Mouse (Mus musculus) cerebellum, adult 18-20 months (tissue): ENCODE measurements at regions not wholly inside any gene's neighbourhood (a gene's known extent, or its start where the extent isn't known, plus 50 kb on each side); places are given as distances from the start of the nearest gene placed in this dataset.

Experiments
- DNase-seq, 2 experiments: peaks; one replicate each; pipeline ENCODE4 v3.0.0; 2021

- no peak for DNase-seq
Observed at GRCm38 (mm10) chr8:10905761-10906160, 102.5 kb downstream of the Irs2 start.

GRCm38 (mm10) chr8:10903957-10904356, 104.3 kb downstream of the Irs2 start:
- no peak for DNase-seq

GRCm38 (mm10) chr8:10901954-10902353, 106.3 kb downstream of the Irs2 start:
- no peak for DNase-seq

GRCm38 (mm10) chr8:10901014-10901413, 107.2 kb downstream of the Irs2 start:
- DNase-seq: no peak

GRCm38 (mm10) chr8:10899581-10900155, 108.6 kb downstream of the Irs2 start:
- DNase-seq: peak; percentile 29 to 52

- DNase-seq: peak in 1 of 2 experiments; percentile 13
Observed at GRCm38 (mm10) chr8:10898562-10899527, 109.4 kb downstream of the Irs2 start.

- DNase-seq: no peak
Observed at GRCm38 (mm10) chr8:10897573-10897972, 110.7 kb downstream of the Irs2 start.

- DNase-seq: no peak
Observed at GRCm38 (mm10) chr8:10895178-10895577, 113.1 kb downstream of the Irs2 start.

GRCm38 (mm10) chr8:10894306-10894705, 114.0 kb downstream of the Irs2 start:
- no peak for DNase-seq

- DNase-seq: no peak
Observed at GRCm38 (mm10) chr8:10893709-10894108, 114.5 kb downstream of the Irs2 start.

- no peak for DNase-seq
Observed at GRCm38 (mm10) chr8:10891906-10892305, 116.4 kb downstream of the Irs2 start.

- no peak for DNase-seq
Observed at GRCm38 (mm10) chr8:10891440-10891839, 116.8 kb downstream of the Irs2 start.

- no peak for DNase-seq
Observed at GRCm38 (mm10) chr8:10885452-10885851, 122.8 kb downstream of the Irs2 start.

GRCm38 (mm10) chr8:10883418-10883817, 124.8 kb downstream of the Irs2 start:
- no peak for DNase-seq

- DNase-seq: no peak
Observed at GRCm38 (mm10) chr8:10882381-10882780, 125.9 kb downstream of the Irs2 start.

- DNase-seq: no peak
Observed at GRCm38 (mm10) chr8:10879883-10880282, 128.4 kb downstream of the Irs2 start.

- no peak for DNase-seq
Observed at GRCm38 (mm10) chr8:10879049-10879847, 129.0 kb downstream of the Irs2 start.

- DNase-seq: no peak
Observed at GRCm38 (mm10) chr8:10878371-10878770, 129.9 kb downstream of the Irs2 start.

GRCm38 (mm10) chr8:10875170-10875569, 133.1 kb downstream of the Irs2 start:
- no peak for DNase-seq

GRCm38 (mm10) chr8:10871451-10871850, 136.8 kb downstream of the Irs2 start:
- no peak for DNase-seq

- DNase-seq: no peak
Observed at GRCm38 (mm10) chr8:10870423-10871055, 137.7 kb downstream of the Irs2 start.

- DNase-seq: no peak
Observed at GRCm38 (mm10) chr8:10869866-10870265, 138.4 kb downstream of the Irs2 start.
